In the genomic region with DNA sequence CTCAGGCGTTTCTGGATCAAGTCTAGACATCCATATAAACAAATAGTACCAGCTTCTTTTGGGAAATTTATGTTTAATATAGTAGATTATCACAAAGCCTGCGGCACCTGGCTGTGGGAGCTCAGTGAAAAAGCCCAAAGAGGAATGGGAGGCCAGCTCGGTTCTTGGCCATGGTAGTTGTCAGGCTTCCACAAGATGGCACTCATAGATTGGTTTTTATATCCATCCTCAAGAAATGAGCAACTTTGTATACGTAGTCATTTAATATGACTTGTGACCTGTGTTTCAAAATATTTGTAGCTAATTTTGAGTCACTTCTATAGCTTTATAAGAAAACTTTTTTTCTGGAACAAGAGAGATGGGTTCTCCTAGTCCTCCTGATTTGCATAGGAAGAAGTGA, we compare ENCODE assay signal across 12 mouse cellular contexts. TPM values are rescaled to one million over a fixed set of nuclear protein-coding genes. Genes with fewer than 3 reads are reported as not detected.
DNase-seq lines count a peak whose midpoint lies in the region; ATAC-seq and TF ChIP-seq lines count a peak whose summit lies in the region.
"Had no signal": no experiment of that assay in that cellular context is flagged by ENCODE, and none has a peak within 500 bp of the region (broad histone marks: within the 10 kb centered on the region; RNA-seq: fewer than 3 reads in every experiment).

No protein-coding gene starts in this region.

- H3K9ac ChIP-seq in forebrain, embryonic 14.5 days (ENCODE audit: low read length): no peak overlapping the region
- H3K9ac ChIP-seq in forebrain, embryonic 11.5 days (ENCODE audit: low read length): no peak overlapping the region
- H3K9ac ChIP-seq: forebrain, embryonic 13.5 days had no signal

- no peak for ATAC-seq in forebrain, embryonic 14.5 days
- no peak for ATAC-seq in forebrain, embryonic 11.5 days (replicated peaks; ENCODE audit: low FRiP score)
- ATAC-seq in activated CD4-positive, CD25-positive, alpha-beta regulatory T cell, adult 4 months: no peak
- ATAC-seq: forebrain, embryonic 13.5 days had no signal

- no peaks in the 10 kb centered on the region for H3K27me3 ChIP-seq in forebrain, embryonic 14.5 days (replicated peaks; ENCODE audit: control insufficient read depth, insufficient read depth, low read length)
- no peaks in the 10 kb centered on the region for H3K27me3 ChIP-seq in forebrain, embryonic 11.5 days (ENCODE audit: control insufficient read depth, insufficient read depth, low read length)
- H3K27me3 ChIP-seq: forebrain, embryonic 13.5 days had no signal

- H3K27ac ChIP-seq in forebrain, embryonic 14.5 days (ENCODE audit: low read depth, low read length): no peak overlapping the region
- H3K27ac ChIP-seq in forebrain, embryonic 11.5 days (ENCODE audit: low read depth, low read length): no peak overlapping the region
- H3K27ac ChIP-seq in left cerebral cortex, adult 2 months: no peak overlapping the region
- H3K27ac ChIP-seq: forebrain, embryonic 13.5 days had no signal

- H3K4me2 ChIP-seq in forebrain, embryonic 14.5 days (ENCODE audit: low read length): no peak overlapping the region
- no peak overlapping the region for H3K4me2 ChIP-seq in forebrain, embryonic 11.5 days (ENCODE audit: low read depth, low read length, severe bottlenecking)
- H3K4me2 ChIP-seq: forebrain, embryonic 13.5 days had no signal

- peaks cover 16% of the 10 kb centered on the region for H3K36me3 ChIP-seq in forebrain, embryonic 14.5 days (ENCODE audit: control insufficient read depth, insufficient read depth, low read length)
- no peaks in the 10 kb centered on the region; the same call in 1 of the 2 replicates for H3K36me3 ChIP-seq in forebrain, embryonic 11.5 days (ENCODE audit: control insufficient read depth, insufficient read depth, low read length)

- H3K4me1 ChIP-seq in forebrain, embryonic 14.5 days (ENCODE audit: control insufficient read depth, insufficient read depth, low read length): no peaks in the 10 kb centered on the region
- no peaks in the 10 kb centered on the region for H3K4me1 ChIP-seq in forebrain, embryonic 11.5 days (replicated peaks; ENCODE audit: control insufficient read depth, insufficient read depth, low read length)
- H3K4me1 ChIP-seq: forebrain, embryonic 13.5 days had no signal

- peak; percentile 52 for TF ChIP-seq CTCF in left cerebral cortex, adult 2 months (IDR thresholded peaks at IDR 0.05)

- DNase-seq in forebrain, embryonic 14.5 days (ENCODE audit: low spot score): peak; percentile 47
- no peak for DNase-seq in forebrain, embryonic 11.5 days (ENCODE audit: low spot score)
- no peak for DNase-seq in left cerebral cortex, adult 2 months (ENCODE audit: extremely low spot score in 1 of 2, low spot score in 2 of 2)
- DNase-seq in left cerebral cortex, adult 9 months (ENCODE audit: low spot score in 2 of 2): no peak
- DNase-seq in 416B (ENCODE audit: low read depth): peak; percentile 40
- DNase-seq in brain, adult 2 months (ENCODE audit: low read depth, low spot score): peak; percentile 48
- DNase-seq in gastrocnemius, postnatal 25 days: no peak
- DNase-seq: heart, postnatal 4 days; kidney, postnatal 10 days; thymus, adult 18-20 months had no signal

- 59% methylated on average over 4 of the region's 4 CpGs for WGBS in forebrain, embryonic 14.5 days
- WGBS in forebrain, embryonic 11.5 days: 61% methylated on average over 4 of the region's 4 CpGs

- no peak overlapping the region for H3K4me3 ChIP-seq in forebrain, embryonic 14.5 days (ENCODE audit: low read depth, low read length)
- H3K4me3 ChIP-seq in forebrain, embryonic 11.5 days (ENCODE audit: low read depth, low read length): no peak overlapping the region
- H3K4me3 ChIP-seq in left cerebral cortex, adult 2 months: no peak overlapping the region
- H3K4me3 ChIP-seq: forebrain, embryonic 13.5 days had no signal

- H3K9me3 ChIP-seq in forebrain, embryonic 14.5 days (replicated peaks; ENCODE audit: control insufficient read depth, low read length): no peaks in the 10 kb centered on the region
- no peaks in the 10 kb centered on the region; the same call in 1 of the 2 replicates for H3K9me3 ChIP-seq in forebrain, embryonic 11.5 days (ENCODE audit: control insufficient read depth, low read length)
- H3K9me3 ChIP-seq: forebrain, embryonic 13.5 days had no signal

- intact Hi-C loops in left cerebral cortex, adult 2 months (cut with DNase I): loop anchor here (5.0 kb wide), 2 partner anchors 144 to 174 kb away; a partner anchor contains a TSS

RNA-seq across cellular contexts. Expression of a gene that starts 19.7 kb away (rescaled TPM):
- polyA plus RNA-seq in forebrain, embryonic 14.5 days (2014; fragmentation: Nextera tagmentation; extraction: Ambion mirVana): 14.7 and 14.8 TPM in 2 replicates
- 19.9 and 20.3 TPM in 2 replicates for polyA plus RNA-seq in forebrain, embryonic 11.5 days (2014; fragmentation: Nextera tagmentation; extraction: Ambion mirVana)
- total RNA-seq in left cerebral cortex, adult 2 months (2021): 10 to 100 TPM; 94.6 to 94.9 TPM
- polyA plus RNA-seq in activated CD4-positive, CD25-positive, alpha-beta regulatory T cell, adult 4 months (2017; shearing (Covaris generic)): not detected
- total RNA-seq in gastrocnemius, postnatal 25 days (2021): 1 to 10 TPM; 3.9 to 6.0 TPM

RNA-seq across cellular contexts. Expression of a gene that starts 35.5 kb away (rescaled TPM):
- 43.2 and 51.3 TPM in 2 replicates for polyA plus RNA-seq in forebrain, embryonic 14.5 days (2014; fragmentation: Nextera tagmentation; extraction: Ambion mirVana)
- 49.5 and 51.7 TPM in 2 replicates for polyA plus RNA-seq in forebrain, embryonic 11.5 days (2014; fragmentation: Nextera tagmentation; extraction: Ambion mirVana)
- 100 to 1,000 TPM; 138 to 142 TPM for total RNA-seq in left cerebral cortex, adult 2 months (2021)
- polyA plus RNA-seq in activated CD4-positive, CD25-positive, alpha-beta regulatory T cell, adult 4 months (2017; shearing (Covaris generic)): 10 to 100 TPM; 17.3 to 20.2 TPM
- 10 to 100 TPM; 34.1 to 39.5 TPM for total RNA-seq in gastrocnemius, postnatal 25 days (2021)

Comparison
In these comparisons a context has a peak if more than half of its experiments do, and no peak if none do; other contexts are left out.
1. DNase-seq: peak in forebrain, embryonic 14.5 days (single experiment), 416B (single experiment) and brain, adult 2 months (single experiment); none in forebrain, embryonic 11.5 days (single experiment), left cerebral cortex, adult 2 months (0 of 2), left cerebral cortex, adult 9 months (0 of 2) and gastrocnemius, postnatal 25 days (single experiment).
2. RNA of a gene that starts 19.7 kb away (polyA plus RNA-seq): 19.9 to 20.3 TPM in forebrain, embryonic 11.5 days and 14.7 to 14.8 TPM in forebrain, embryonic 14.5 days; not detected in activated CD4-positive, CD25-positive, alpha-beta regulatory T cell, adult 4 months; every median in the first group is over 10 times any median in the second.